Mouse (Mus musculus): ENCODE data around the gene Arhgef39.

- TF ChIP-seq CTCF (IDR thresholded peaks at IDR 0.05; ENCODE audit: low read depth, low read length): no peak
- no peak for TF ChIP-seq POLR2A (IDR thresholded peaks at IDR 0.05; ENCODE audit: borderline replicate concordance, low read depth, low read length)
These were observed 7.2 kb upstream of the Arhgef39 start, which contains the start of gene Car9 for GRCm38 (mm10) chr4:43506536-43507185.

Measured in bone marrow macrophage, adult 2 months (primary cell).